Mouse (Mus musculus): Measurements from ENCODE around the gene Rsl1d1.
"Not testable (repeated sequence)": the region's sequence is repeated elsewhere in the genome, so short reads cannot be mapped to it uniquely, and the experiment has no call there.

The Rsl1d1 gene

DNA sequence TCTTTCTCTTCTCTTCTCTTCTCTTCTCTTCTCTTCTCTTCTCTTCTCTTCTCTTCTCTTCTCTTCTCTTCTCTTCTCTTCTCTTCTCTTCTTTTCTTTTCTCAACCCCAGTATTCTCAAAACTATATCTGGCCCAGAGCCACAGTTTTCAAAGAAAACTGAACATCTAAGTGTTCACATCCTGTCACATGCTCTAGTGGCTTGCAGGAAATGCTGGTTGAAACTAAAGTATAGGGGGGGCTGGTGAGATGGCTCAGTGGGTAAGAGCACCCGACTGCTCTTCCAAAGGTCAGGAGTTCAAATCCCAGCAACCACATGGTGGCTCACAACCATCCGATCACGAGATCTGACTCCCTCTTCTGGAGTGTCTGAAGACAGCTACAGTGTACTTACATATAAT, 45.4 kb downstream of the Rsl1d1 start:
- DNase-seq (ENCODE audit: low spot score): not testable (repeated sequence)

DNA sequence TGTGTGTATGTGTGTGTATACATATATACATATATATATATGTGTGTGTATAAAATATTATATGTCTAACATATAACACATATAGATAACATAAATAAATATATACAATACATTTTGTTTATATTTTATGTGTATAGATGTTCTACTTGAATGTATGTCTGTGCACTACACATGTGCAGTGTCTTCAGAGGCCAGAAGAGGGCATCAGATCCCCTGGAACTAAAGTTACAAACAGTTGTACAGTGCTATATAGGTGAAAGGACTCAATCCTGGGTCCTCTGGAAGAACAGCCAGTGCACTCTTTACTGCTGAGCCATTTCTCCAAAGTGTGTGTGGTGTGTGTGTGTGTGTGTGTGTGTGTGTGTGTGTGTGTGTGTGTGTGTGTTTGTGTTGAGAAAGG, 48.6 kb downstream of the Rsl1d1 start:
- no peak for DNase-seq (ENCODE audit: low spot score)

DNA sequence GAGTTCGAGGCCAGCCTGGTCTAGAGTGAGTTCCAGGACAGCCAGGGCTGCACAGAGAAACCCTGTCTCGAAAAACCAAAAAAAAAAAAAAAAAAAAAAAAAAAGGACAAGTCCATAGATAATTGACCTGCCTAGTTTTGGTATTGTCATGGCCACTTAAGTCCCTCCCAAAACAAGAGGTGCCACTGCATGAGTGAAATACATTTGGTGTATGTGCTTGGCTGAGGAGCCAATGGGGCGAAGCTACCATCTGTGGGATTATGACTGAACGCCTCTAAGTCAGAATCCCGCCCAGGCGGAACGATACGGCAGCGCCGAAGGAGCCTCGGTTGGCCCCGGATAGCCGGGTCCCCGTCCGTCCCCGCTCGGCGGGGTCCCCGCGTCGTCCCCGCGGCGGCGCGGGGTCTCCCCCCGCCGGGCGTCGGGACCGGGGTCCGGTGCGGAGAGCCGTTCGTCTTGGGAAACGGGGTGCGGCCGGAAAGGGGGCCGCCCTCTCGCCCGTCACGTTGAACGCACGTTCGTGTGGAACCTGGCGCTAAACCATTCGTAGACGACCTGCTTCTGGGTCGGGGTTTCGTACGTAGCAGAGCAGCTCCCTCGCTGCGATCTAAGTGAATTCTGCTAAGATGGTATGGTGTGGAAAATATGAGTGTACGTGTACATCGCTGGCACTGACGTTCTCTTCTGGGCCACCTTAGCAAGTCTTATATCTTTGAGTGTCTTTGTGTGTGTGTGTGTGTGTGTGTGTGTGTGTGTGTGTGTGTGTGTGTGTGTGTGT, 59.2 kb downstream of the Rsl1d1 start:
- not testable (repeated sequence) for DNase-seq (ENCODE audit: low spot score)

All from c-Kit-positive CD71-positive TER-119-positive erythroid progenitor cells, embryonic 14.5 days (primary cell).